Mouse (Mus musculus) ES-Bruce4 (cell line): ENCODE measurements around the gene Il22ra1. TPM values are rescaled to one million over a fixed set of nuclear protein-coding genes. Genes with fewer than 3 reads are reported as not detected.

ENCODE experiments used
- H3K27ac ChIP-seq: 2 replicates; pipeline ENCODE4 v1.5.1; 2012; ENCODE audit warnings: low read length, inconsistent platforms; ENCODE audit not compliant: insufficient read depth
- H3K27me3 ChIP-seq: 2 replicates; pipeline ENCODE4 v1.6.1; 2012; ENCODE audit warnings: mild to moderate bottlenecking, low read length, inconsistent platforms; ENCODE audit not compliant: control insufficient read depth, poor library complexity, insufficient read depth, severe bottlenecking
- H3K36me3 ChIP-seq: 2 replicates; pipeline ENCODE4 v1.6.1; 2012; ENCODE audit warnings: inconsistent platforms, mild to moderate bottlenecking, low read length, moderate library complexity; ENCODE audit not compliant: control insufficient read depth, poor library complexity, insufficient read depth, severe bottlenecking
- H3K4me1 ChIP-seq: one replicate; pipeline ENCODE4 v1.8.1; 2011; ENCODE audit warnings: low read length; ENCODE audit not compliant: control insufficient read depth, insufficient read depth
- H3K4me3 ChIP-seq: 2 replicates; pipeline ENCODE4 v1.5.1; 2011; ENCODE audit warnings: low read depth, mild to moderate bottlenecking, low read length
- H3K9ac ChIP-seq: 2 replicates; pipeline ENCODE4 v1.6.1; 2012; ENCODE audit warnings: low read depth, mild to moderate bottlenecking, inconsistent platforms; ENCODE audit not compliant: poor library complexity, severe bottlenecking
- H3K9me3 ChIP-seq: replicated peaks from 2 replicates; pipeline ENCODE4 v1.6.1; 2012; ENCODE audit warnings: mild to moderate bottlenecking, low read length, inconsistent platforms; ENCODE audit not compliant: control insufficient read depth, poor library complexity, insufficient read depth, severe bottlenecking
- CTCF ChIP-seq: IDR thresholded peaks from one replicate; pipeline ENCODE4 v1.8.1; 2011; ENCODE audit warnings: low read depth, low read length
- EP300 ChIP-seq: IDR thresholded peaks from 2 replicates; pipeline ENCODE4 v1.6.1; 2011; ENCODE audit warnings: low read depth, low read length; ENCODE audit not compliant: insufficient read depth
- POLR2A ChIP-seq: IDR thresholded peaks from one replicate; pipeline ENCODE4 v1.8.1; 2011; ENCODE audit warnings: low read length; ENCODE audit not compliant: insufficient read depth
- polyA plus RNA-seq: library from polyadenylated mRNA; stranded (reverse); fragments of >200 nt; gene quantifications from 2 replicates; pipeline ENCODE4 v1.2.4, GENCODE M21; 2011; ENCODE audit warnings: low read depth; ENCODE audit not compliant: missing spikeins, insufficient read depth, insufficient read length

The Il22ra1 gene
- polyA plus RNA-seq, 1 experiment, result not detected

DNA sequence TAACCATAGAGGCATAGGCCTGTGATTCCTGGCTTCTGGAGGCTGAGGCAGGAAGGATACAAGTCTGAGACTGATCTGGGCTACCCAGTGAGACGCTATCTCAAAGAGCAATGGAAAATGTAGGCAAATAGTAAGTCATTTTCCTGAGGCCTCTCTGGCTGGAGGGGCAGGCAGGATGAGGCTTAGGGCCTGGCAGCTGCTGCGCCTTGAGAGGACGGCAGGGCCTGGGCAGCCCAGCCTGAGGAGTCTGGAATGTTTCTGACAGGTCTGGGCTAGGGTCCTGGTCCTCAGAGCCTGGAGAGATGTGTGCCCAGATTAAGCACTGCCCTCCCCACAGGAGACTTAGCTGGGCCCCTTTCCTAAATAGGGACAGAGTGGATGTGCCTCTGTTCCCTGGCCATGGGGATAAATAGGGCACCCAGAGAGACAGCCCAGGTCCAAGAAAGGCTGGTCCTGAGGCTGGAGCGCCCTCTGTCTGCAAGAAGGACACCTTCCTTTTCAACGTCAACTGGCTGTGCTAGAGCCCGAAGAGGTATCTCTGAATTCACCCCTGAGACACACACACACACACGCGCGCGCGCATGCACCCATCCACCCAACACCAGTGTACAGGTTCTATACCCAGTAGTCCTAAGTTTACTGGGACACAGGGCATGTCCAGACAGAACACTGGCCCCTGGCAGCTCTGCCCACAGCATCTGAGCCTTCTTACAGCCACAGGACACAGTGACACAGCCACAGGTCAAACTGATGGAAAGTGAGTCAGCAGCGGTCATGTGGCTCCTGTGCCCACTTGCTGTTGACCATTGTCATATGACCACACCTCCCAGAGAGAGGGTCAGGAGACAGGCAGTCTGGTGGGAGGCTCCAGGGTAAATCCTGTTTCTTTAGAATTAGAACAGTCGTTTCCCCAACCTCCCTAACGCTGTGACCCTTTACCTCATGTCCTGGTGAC is 40.9 kb downstream of the Il22ra1 start:
- Histone ChIP-seq H3K4me1 (no peaks in the 10 kb centered on the region), H3K36me3 (no peaks in the 10 kb centered on the region), H3K9ac (no peak overlapping the region), H3K9me3 (no peaks in the 10 kb centered on the region), H3K4me3 (no peak overlapping the region), H3K27ac (no peak overlapping the region), H3K27me3 (no peaks in the 10 kb centered on the region)
- TF ChIP-seq POLR2A (no peak), CTCF (peak; percentile 88)

DNA sequence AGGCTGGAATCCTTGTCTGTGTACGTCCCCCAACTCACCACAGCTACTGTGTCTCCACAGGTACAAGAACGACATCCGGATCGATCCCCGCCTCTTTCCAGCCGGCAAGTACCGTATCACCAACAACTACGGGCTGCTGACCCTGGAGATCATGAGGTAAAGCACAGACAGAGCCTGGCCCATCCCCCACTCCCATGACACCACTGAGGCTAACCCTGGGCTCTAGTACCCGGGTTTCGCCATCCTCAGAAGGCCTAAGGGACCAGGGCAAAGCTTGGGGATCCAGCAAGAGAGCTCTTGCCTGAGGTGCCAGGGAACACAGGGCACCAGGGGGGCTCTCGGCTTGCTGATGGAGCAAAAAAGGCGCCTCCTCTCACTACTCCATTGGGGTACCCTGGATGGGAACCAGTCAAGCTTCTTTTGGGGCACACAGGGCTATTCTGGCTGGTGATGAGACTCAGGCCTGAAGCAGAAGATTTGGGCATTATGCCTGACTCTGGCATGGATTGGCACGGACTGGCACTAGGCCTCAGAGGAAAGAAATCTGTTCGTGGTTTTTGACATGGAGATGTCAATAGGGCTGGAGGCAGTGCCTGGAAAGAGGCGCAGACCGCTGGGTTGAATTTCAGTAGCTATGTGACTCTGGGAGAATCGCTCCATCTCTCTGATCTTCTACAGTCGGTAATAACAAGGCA is 42.8 kb downstream of the Il22ra1 start:
- Histone ChIP-seq H3K27ac (no peak overlapping the region), H3K9me3 (no peaks in the 10 kb centered on the region), H3K27me3 (no peaks in the 10 kb centered on the region), H3K36me3 (no peaks in the 10 kb centered on the region), H3K9ac (no peak overlapping the region), H3K4me1 (no peaks in the 10 kb centered on the region), H3K4me3 (no peak overlapping the region)
- TF ChIP-seq POLR2A (no peak), EP300 (no peak), CTCF (no peak)

DNA sequence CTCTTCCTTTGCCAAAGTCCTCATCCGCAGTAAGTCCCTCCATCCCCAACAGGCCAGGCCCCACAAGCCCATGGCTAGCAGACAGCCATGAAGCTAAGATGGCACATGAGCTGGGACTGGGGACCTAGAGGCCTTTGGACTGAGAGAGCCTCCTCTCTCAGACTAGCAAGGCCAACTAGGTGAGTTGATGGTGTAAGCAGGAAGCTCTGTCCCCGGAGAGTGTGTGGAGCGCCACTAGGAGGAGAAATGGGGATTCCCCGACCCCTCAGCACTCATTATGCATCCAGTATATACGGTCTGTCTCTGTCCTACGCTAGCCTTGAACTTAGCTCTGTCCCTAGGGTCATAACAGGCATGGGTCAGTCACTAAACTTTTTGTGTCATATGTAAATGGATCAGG is 43.6 kb downstream of the Il22ra1 start:
- Histone ChIP-seq H3K9me3 (no peaks in the 10 kb centered on the region), H3K36me3 (no peaks in the 10 kb centered on the region), H3K4me1 (no peaks in the 10 kb centered on the region), H3K9ac (no peak overlapping the region), H3K4me3 (no peak overlapping the region), H3K27me3 (no peaks in the 10 kb centered on the region), H3K27ac (no peak overlapping the region)
- no peak for TF ChIP-seq POLR2A
- TF ChIP-seq EP300, result no peak
- TF ChIP-seq CTCF, result no peak

DNA sequence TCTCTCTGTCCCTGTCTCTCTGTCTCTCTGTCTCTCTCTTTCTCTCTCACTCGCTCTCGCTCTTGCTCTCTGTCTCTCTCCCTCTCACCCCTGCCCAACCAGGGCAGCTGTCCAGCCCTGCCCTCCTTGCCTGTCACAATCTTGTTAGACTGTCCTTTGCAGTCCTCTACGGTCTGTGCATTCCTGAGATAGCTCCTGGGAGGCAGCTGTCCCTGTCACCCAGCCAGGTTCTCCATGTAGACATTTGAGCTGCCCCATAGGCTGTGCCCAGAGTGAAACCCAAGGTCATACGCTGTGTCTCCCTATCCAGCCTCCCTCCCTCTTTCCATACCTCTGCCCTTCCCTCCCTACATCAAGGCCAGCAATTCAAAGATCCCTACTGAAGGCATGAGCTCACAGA is 44.7 kb downstream of the Il22ra1 start:
- H3K36me3 ChIP-seq, result no peaks in the 10 kb centered on the region
- no peaks in the 10 kb centered on the region for H3K4me1 ChIP-seq
- no peak overlapping the region for H3K27ac ChIP-seq
- no peak for TF ChIP-seq CTCF
- no peak for TF ChIP-seq EP300
- TF ChIP-seq POLR2A, result no peak
- no peaks in the 10 kb centered on the region for H3K9me3 ChIP-seq
- no peak overlapping the region for H3K4me3 ChIP-seq
- no peak overlapping the region for H3K9ac ChIP-seq
- H3K27me3 ChIP-seq, result no peaks in the 10 kb centered on the region

DNA sequence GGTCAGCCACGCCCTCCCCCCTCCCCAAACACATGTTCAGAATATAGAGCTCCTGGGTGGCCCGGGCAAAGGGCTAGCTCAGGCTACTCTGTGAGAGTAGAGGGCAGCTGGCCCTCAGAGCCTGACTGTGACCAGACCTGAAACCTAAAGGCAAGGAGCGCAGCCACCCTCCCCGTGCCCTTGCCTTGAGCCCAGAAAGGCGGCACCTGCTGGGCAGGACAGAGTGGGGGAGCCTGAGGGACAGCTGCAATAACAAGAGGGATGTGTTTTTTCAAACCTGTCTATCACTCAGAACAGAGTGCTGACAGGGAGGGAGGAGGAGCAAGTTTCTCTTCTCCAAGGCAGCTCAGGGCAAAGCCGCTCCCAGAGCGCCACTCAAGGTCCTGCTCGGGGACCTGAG is 46.5 kb downstream of the Il22ra1 start:
- Histone ChIP-seq H3K4me3 (no peak overlapping the region), H3K27ac (no peak overlapping the region), H3K9ac (no peak overlapping the region), H3K9me3 (no peaks in the 10 kb centered on the region), H3K4me1 (no peaks in the 10 kb centered on the region), H3K27me3 (no peaks in the 10 kb centered on the region), H3K36me3 (no peaks in the 10 kb centered on the region)
- no peak for TF ChIP-seq CTCF
- TF ChIP-seq POLR2A, result no peak
- TF ChIP-seq EP300, result no peak

DNA sequence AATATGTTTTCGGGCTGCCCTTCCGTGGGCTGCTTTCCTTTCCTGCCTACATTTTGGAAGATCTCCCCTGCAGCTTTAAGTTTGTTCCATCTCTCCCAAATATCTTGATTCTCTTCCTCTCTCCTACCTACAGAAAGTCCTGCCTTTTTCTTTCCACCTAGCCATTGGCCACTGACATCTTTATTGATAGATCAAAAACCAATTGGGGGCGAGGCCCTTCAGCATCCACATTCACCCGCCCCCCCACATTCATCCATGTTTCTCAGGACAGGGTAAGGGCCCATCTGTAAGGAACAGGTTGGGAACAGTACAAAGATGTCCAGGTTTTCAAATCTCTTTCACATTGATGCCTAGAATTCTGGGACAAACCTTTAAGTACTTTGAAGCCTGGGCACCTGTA is 48.9 kb downstream of the Il22ra1 start:
- TF ChIP-seq POLR2A, result no peak
- no peak for TF ChIP-seq CTCF
- TF ChIP-seq EP300, result no peak
- H3K9me3 ChIP-seq, result no peaks in the 10 kb centered on the region
- no peak overlapping the region for H3K4me3 ChIP-seq
- H3K27ac ChIP-seq, result no peak overlapping the region
- H3K4me1 ChIP-seq, result no peaks in the 10 kb centered on the region
- H3K27me3 ChIP-seq, result no peaks in the 10 kb centered on the region
- H3K36me3 ChIP-seq, result no peaks in the 10 kb centered on the region
- no peak overlapping the region for H3K9ac ChIP-seq
